Comparison of ENCODE assay signal across 25 mouse cellular contexts in the genomic region with DNA sequence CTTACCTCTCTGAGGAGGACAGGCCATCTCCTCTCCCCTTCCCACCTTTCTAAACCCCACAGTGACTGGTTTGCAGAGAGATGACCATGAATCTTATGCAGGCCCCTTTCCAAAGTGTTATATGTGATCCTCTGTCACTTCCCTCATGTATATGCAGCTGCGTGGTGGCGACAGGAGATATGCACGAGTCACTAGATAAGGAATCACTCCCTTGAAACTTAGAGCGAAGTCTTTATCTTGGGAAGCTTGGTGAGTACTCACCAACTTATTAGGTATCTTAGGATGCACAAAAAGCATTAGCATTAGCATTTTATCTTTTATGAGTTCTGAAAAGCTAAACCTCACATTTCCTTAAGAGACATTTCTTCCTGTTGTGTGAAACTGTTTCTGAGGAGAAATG.
DNase-seq lines count a peak whose midpoint lies in the region; ATAC-seq and TF ChIP-seq lines count a peak whose summit lies in the region.
"Had no signal": no experiment of that assay in that cellular context is flagged by ENCODE, and none has a peak within 500 bp of the region (broad histone marks: within the 10 kb centered on the region; RNA-seq: fewer than 3 reads in every experiment).

No protein-coding gene starts in this region.

- H3K4me1 ChIP-seq in forebrain, embryonic 10.5 days = peaks cover 29% of the 10 kb centered on the region
- H3K4me1 ChIP-seq in forebrain, embryonic 12.5 days = peaks cover 3% of the 10 kb centered on the region
- H3K4me1 ChIP-seq in G1E (ENCODE audit: insufficient read depth, low read depth, low read length) = peaks cover 36% of the 10 kb centered on the region
- H3K4me1 ChIP-seq in hindbrain, embryonic 12.5 days = 0 out of 2 replicates have a peak, but pooled peaks cover 2% of the 10 kb centered on the region
- H3K4me1 ChIP-seq: embryonic facial prominence, embryonic 15.5 days had no signal

- no peak for TF ChIP-seq CTCF in G1E (IDR thresholded peaks at IDR 0.05; ENCODE audit: low read depth, low read length)

- H3K9ac ChIP-seq in forebrain, embryonic 12.5 days = no peak overlapping the region
- no peak overlapping the region for H3K9ac ChIP-seq in hindbrain, embryonic 12.5 days
- H3K9ac ChIP-seq: embryonic facial prominence, embryonic 13.5 days; embryonic facial prominence, embryonic 15.5 days had no signal

- WGBS in forebrain, embryonic 10.5 days = 95% methylated on average over 4 of the region's 4 CpGs
- 95% methylated on average over 4 of the region's 4 CpGs for WGBS in forebrain, embryonic 12.5 days
- 90% methylated on average over 4 of the region's 4 CpGs for WGBS in hindbrain, embryonic 12.5 days

- peaks cover 38% of the 10 kb centered on the region for H3K27me3 ChIP-seq in forebrain, embryonic 10.5 days (ENCODE audit: poor library complexity, severe bottlenecking)
- no peaks in the 10 kb centered on the region for H3K27me3 ChIP-seq in forebrain, embryonic 12.5 days
- no peaks in the 10 kb centered on the region for H3K27me3 ChIP-seq in G1E (ENCODE audit: insufficient read depth, low read length)
- no peaks in the 10 kb centered on the region for H3K27me3 ChIP-seq in hindbrain, embryonic 12.5 days
- H3K27me3 ChIP-seq: CH12.LX; embryonic facial prominence, embryonic 13.5 days; embryonic facial prominence, embryonic 15.5 days; Patski had no signal

- H3K4me2 ChIP-seq in forebrain, embryonic 12.5 days = no peak overlapping the region
- no peak overlapping the region for H3K4me2 ChIP-seq in hindbrain, embryonic 12.5 days (replicated peaks)
- H3K4me2 ChIP-seq: embryonic facial prominence, embryonic 13.5 days; embryonic facial prominence, embryonic 15.5 days had no signal

- no peak for DNase-seq in forebrain, embryonic 10.5 days (ENCODE audit: extremely low spot score, low spot score)
- no peak for DNase-seq in G1E (ENCODE audit: low spot score)
- DNase-seq in cerebellum, adult 18-20 months = no peak
- DNase-seq: adrenal gland, adult 8-10 months; adrenal gland, postnatal 14 days; adrenal gland, postnatal 36 days; B cell, adult 2 months; cerebellum, adult 11-12 months; cerebellum, adult 8-10 months; cerebellum, adult 9-11 months; cerebellum, postnatal 14 days; cerebellum, postnatal 36 days; embryo, embryonic 11 days had no signal

- H3K27ac ChIP-seq in forebrain, embryonic 10.5 days = peak overlapping the region; percentile 48; the same call in 1 of the 2 replicates
- no peak overlapping the region for H3K27ac ChIP-seq in forebrain, embryonic 12.5 days
- H3K27ac ChIP-seq in hindbrain, embryonic 12.5 days = no peak overlapping the region
- H3K27ac ChIP-seq: embryonic facial prominence, embryonic 13.5 days; embryonic facial prominence, embryonic 15.5 days had no signal

- ATAC-seq in forebrain, embryonic 12.5 days (ENCODE audit: low FRiP score) = no peak
- ATAC-seq in G1E (ENCODE audit: extremely low read depth, insufficient number of reproducible peaks, low FRiP score, poor library complexity, severe bottlenecking) = peak; percentile 30; the same call in 1 of the 2 replicates
- ATAC-seq in megakaryocyte progenitor cell, adult 5-6 weeks (replicated peaks; ENCODE audit: poor library complexity) = peak; percentile 27
- no peak for ATAC-seq in hindbrain, embryonic 12.5 days (ENCODE audit: low FRiP score)
- ATAC-seq: activated CD4-positive, CD25-positive, alpha-beta regulatory T cell, adult 4 months; CD4-positive, CD25-positive, alpha-beta regulatory T cell, adult 4 months; forebrain, embryonic 14.5 days; forebrain, embryonic 16.5 days; Patski had no signal

- H3K9me3 ChIP-seq in forebrain, embryonic 10.5 days = no peaks in the 10 kb centered on the region; the same call in 1 of the 2 replicates
- 0 out of 2 replicates have a peak, but pooled peaks cover 4% of the 10 kb centered on the region for H3K9me3 ChIP-seq in forebrain, embryonic 12.5 days
- H3K9me3 ChIP-seq in G1E (replicated peaks) = no peaks in the 10 kb centered on the region
- no peaks in the 10 kb centered on the region for H3K9me3 ChIP-seq in hindbrain, embryonic 12.5 days (replicated peaks)
- H3K9me3 ChIP-seq: embryonic facial prominence, embryonic 13.5 days; embryonic facial prominence, embryonic 15.5 days had no signal

- no peak overlapping the region for H3K4me3 ChIP-seq in forebrain, embryonic 10.5 days
- no peak overlapping the region for H3K4me3 ChIP-seq in forebrain, embryonic 12.5 days (replicated peaks)
- no peak overlapping the region for H3K4me3 ChIP-seq in G1E (ENCODE audit: low read depth, low read length)
- no peak overlapping the region for H3K4me3 ChIP-seq in hindbrain, embryonic 12.5 days
- H3K4me3 ChIP-seq: embryonic facial prominence, embryonic 13.5 days; embryonic facial prominence, embryonic 15.5 days; erythroblast, embryonic 14.5 days had no signal

- no peaks in the 10 kb centered on the region for H3K36me3 ChIP-seq in forebrain, embryonic 10.5 days (replicated peaks)
- no peaks in the 10 kb centered on the region for H3K36me3 ChIP-seq in forebrain, embryonic 12.5 days (replicated peaks)
- H3K36me3 ChIP-seq in G1E (replicated peaks) = no peaks in the 10 kb centered on the region
- no peaks in the 10 kb centered on the region for H3K36me3 ChIP-seq in hindbrain, embryonic 12.5 days
- H3K36me3 ChIP-seq: embryonic facial prominence, embryonic 13.5 days; embryonic facial prominence, embryonic 15.5 days had no signal

Comparison
In these comparisons a context has a peak if more than half of its experiments do, and no peak if none do; other contexts are left out.
1. ATAC-seq: peak in G1E (single experiment) and megakaryocyte progenitor cell, adult 5-6 weeks (single experiment); none in forebrain, embryonic 12.5 days (single experiment) and hindbrain, embryonic 12.5 days (single experiment).